Mouse (Mus musculus): ENCODE measurements around the gene Macrod2. TPM values are rescaled to one million over a fixed set of nuclear protein-coding genes. Genes with fewer than 3 reads are reported as not detected.

Macrod2 gene
- polyA plus RNA-seq, 1 experiment from 2014 or later: 89.4 TPM

- no peak overlapping the region for H3K27ac ChIP-seq (replicated peaks)
- H3K36me3 ChIP-seq: no peaks in the 10 kb centered on the region
- H3K9ac ChIP-seq (replicated peaks): no peak overlapping the region
- H3K27me3 ChIP-seq (replicated peaks): no peaks in the 10 kb centered on the region
- no peak overlapping the region for H3K4me2 ChIP-seq
- 0 out of 2 replicates have a peak, but pooled peaks have one; percentile 56 for ATAC-seq (ENCODE audit: low FRiP score)
- 24% methylated on average over 7 of the region's 7 CpGs for WGBS
- no peaks in the 10 kb centered on the region for H3K9me3 ChIP-seq (replicated peaks)
- peaks cover 5% of the 10 kb centered on the region for H3K4me1 ChIP-seq
- no peak overlapping the region for H3K4me3 ChIP-seq (replicated peaks)
These were observed 1934.7 kb downstream of the Macrod2 start for GRCm38 (mm10) chr2:142329761-142330160.

DNA sequence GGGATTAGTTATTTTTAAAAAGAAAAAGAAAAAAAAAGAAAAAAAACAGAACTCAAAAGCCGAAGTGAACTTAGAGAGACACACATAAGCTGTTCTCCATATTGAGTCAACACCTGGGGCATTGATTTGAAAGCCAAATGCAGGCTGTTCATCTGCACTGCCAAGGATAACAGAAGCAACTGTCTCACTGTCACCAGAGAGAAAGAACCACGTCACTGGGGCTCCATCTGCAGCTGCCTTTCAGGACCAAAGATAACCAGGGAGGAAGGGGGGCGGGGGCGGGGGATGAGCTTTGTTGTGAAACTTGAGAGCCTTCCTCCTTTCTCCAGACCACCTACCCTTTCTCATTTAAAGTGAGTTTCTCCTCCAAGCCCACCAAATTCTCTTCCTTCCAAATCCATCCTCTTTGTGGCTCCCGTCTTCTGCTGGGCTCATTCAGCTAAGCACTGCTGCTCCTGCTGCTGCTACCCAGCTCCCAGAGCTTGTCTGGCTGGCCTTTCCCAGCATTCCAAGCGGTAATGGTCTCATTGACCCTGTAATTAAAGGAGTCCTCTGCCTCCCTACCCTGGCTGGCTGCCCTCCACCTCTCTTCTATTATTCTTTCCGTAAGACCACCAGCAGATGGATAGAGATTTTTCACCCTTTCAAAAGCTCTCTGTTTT lies 1939.5 kb downstream of the Macrod2 start:
- Histone ChIP-seq H3K36me3 (no peaks in the 10 kb centered on the region), H3K27me3 (replicated peaks) (no peaks in the 10 kb centered on the region), H3K9me3 (replicated peaks) (no peaks in the 10 kb centered on the region), H3K4me1 (peaks cover 13% of the 10 kb centered on the region), H3K4me2 (peak overlapping the region; percentile 35), H3K9ac (replicated peaks) (no peak overlapping the region), H3K4me3 (replicated peaks) (no peak overlapping the region), H3K27ac (replicated peaks) (0 out of 2 replicates have a peak overlapping the region, but pooled peaks have one; percentile 39)
- ATAC-seq (ENCODE audit: low FRiP score): peak; percentile 76
- 10% methylated on average over 7 of the region's 7 CpGs for WGBS

DNA sequence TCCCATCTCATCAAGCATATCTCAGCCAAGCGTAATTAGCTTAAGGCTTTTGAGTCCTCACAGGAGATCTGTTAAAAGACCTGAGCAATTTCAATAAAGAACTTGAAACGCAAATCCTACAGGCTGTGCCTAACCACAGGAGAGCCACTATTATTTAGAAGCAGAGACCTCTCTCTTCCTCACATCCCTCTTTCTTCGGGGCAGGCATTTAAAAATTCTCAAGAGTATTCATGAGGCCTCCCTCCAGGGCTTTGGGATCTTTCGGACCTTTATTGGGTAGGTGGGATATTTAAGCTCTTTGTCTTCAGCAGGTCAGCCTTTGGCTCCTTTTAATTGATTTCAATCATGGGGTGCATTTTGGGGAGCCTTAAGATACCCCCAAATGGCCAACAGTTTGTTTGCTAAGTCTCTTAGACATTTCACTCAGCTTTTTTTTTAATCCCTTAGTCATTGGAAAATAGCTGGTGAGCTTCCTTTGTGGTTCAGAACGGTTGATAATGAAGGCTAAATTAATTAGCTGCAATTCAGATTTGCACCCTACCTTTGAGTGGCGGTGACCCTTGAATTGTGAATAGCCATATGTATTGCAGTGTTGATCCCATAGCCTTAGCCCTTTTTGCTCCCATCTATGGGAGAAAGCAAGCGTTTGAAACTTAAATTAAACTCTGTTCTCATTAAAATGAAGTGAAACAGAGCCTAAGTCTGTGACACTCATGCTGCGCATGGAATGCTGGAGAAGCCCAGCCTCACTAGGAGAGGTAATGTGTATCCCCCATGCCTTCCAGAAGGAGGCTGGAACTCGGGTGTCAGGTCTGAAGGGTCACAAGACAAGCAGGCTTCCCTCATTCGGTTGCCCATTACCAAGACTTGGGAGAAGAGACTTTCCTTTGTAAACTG lies 1940.2 kb downstream of the Macrod2 start:
- Histone ChIP-seq H3K27ac (replicated peaks) (0 out of 2 replicates have a peak overlapping the region, but pooled peaks have one; percentile 39), H3K4me2 (peak overlapping the region; percentile 35)

GRCm38 (mm10) chr2:142344021-142344420 lies 1948.9 kb downstream of the Macrod2 start:
- no peaks in the 10 kb centered on the region for H3K4me1 ChIP-seq
- no peaks in the 10 kb centered on the region for H3K9me3 ChIP-seq (replicated peaks)
- 42% methylated on average over 1 of the region's 2 CpGs for WGBS
- no peaks in the 10 kb centered on the region for H3K27me3 ChIP-seq (replicated peaks)
- H3K27ac ChIP-seq (replicated peaks): no peak overlapping the region
- no peak overlapping the region for H3K9ac ChIP-seq (replicated peaks)
- H3K4me3 ChIP-seq (replicated peaks): no peak overlapping the region
- ATAC-seq (ENCODE audit: low FRiP score): no peak
- H3K4me2 ChIP-seq: no peak overlapping the region
- no peaks in the 10 kb centered on the region for H3K36me3 ChIP-seq

More for the DNA sequence above, 1940.2 kb downstream of the Macrod2 start:
- H3K27me3 ChIP-seq (replicated peaks): no peaks in the 10 kb centered on the region
- peaks cover 13% of the 10 kb centered on the region for H3K4me1 ChIP-seq
- no peaks in the 10 kb centered on the region for H3K9me3 ChIP-seq (replicated peaks)
- no peak overlapping the region for H3K4me3 ChIP-seq (replicated peaks)
- 34% methylated on average over 10 of the region's 10 CpGs for WGBS
- ATAC-seq (ENCODE audit: low FRiP score): peak; percentile 57
- H3K9ac ChIP-seq (replicated peaks): no peak overlapping the region
- no peaks in the 10 kb centered on the region for H3K36me3 ChIP-seq

GRCm38 (mm10) chr2:142344758-142345157 lies 1949.6 kb downstream of the Macrod2 start:
- ATAC-seq (ENCODE audit: low FRiP score): no peak
- Histone ChIP-seq H3K4me1 (no peaks in the 10 kb centered on the region), H3K36me3 (no peaks in the 10 kb centered on the region), H3K27ac (replicated peaks) (no peak overlapping the region), H3K4me3 (replicated peaks) (no peak overlapping the region), H3K27me3 (replicated peaks) (no peaks in the 10 kb centered on the region), H3K9ac (replicated peaks) (no peak overlapping the region), H3K4me2 (no peak overlapping the region), H3K9me3 (replicated peaks) (no peaks in the 10 kb centered on the region)
- WGBS: 78% methylated on average over 2 of the region's 2 CpGs

DNA sequence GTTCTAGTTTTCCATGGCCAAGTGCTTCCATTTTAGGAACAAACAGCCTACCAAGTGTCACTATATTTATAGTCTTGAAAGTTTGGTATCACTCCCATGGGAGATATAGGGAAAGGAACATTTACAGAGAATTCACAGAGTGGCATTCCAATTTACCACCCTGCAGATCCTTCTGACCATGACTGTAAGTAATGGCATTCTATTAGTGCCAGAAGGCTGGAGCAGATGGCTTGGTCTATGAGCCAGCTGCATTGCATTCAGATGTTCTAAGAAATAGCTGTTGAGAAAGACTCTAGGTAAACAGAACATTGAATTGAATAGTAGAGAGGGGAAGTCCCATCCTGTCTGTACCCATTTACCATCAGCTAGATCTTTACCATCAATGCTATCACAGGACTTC lies 1954.7 kb downstream of the Macrod2 start:
- no peaks in the 10 kb centered on the region for H3K36me3 ChIP-seq
- no peaks in the 10 kb centered on the region for H3K9me3 ChIP-seq (replicated peaks)
- H3K4me2 ChIP-seq: no peak overlapping the region

GRCm38 (mm10) chr2:142362888-142363287 lies 1967.8 kb downstream of the Macrod2 start:
- Histone ChIP-seq H3K27ac (replicated peaks) (no peak overlapping the region), H3K9ac (replicated peaks) (no peak overlapping the region), H3K4me3 (replicated peaks) (no peak overlapping the region), H3K4me1 (peaks cover 3% of the 10 kb centered on the region; the same call in 1 of the 2 replicates), H3K27me3 (replicated peaks) (no peaks in the 10 kb centered on the region), H3K4me2 (no peak overlapping the region), H3K9me3 (replicated peaks) (no peaks in the 10 kb centered on the region), H3K36me3 (no peaks in the 10 kb centered on the region)
- peak; percentile 28; the same call in 1 of the 2 replicates for ATAC-seq (ENCODE audit: low FRiP score)
- WGBS: 6% methylated on average over 5 of the region's 5 CpGs

More for the DNA sequence above, 1954.7 kb downstream of the Macrod2 start:
- no peaks in the 10 kb centered on the region for H3K4me1 ChIP-seq
- H3K27ac ChIP-seq (replicated peaks): no peak overlapping the region
- H3K27me3 ChIP-seq (replicated peaks): no peaks in the 10 kb centered on the region
- ATAC-seq (ENCODE audit: low FRiP score): no peak
- H3K4me3 ChIP-seq (replicated peaks): no peak overlapping the region
- no peak overlapping the region for H3K9ac ChIP-seq (replicated peaks)

DNA sequence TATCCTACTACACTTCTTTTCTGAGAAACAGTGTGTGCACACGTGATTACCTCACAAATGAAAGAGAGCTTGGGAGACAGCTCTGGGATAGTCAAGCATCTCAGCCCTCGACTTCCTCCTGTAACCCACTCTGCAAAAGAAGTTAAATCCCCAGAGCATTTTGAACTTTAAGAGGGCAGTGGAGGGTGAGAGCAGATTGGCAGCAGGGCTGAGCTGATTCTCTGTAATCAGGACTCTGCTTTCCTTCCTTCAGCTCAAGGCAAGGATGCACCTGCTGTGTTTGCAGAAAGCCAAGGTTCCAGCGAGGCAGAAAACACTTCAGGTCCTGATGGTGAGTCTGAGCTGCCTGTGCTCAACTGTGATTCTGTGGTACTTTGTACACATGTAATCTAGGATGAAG lies 1978.9 kb downstream of the Macrod2 start:
- H3K4me3 ChIP-seq (replicated peaks): no peak overlapping the region
- ATAC-seq (ENCODE audit: low FRiP score): no peak
- no peaks in the 10 kb centered on the region for H3K36me3 ChIP-seq
- no peaks in the 10 kb centered on the region for H3K4me1 ChIP-seq
- H3K9me3 ChIP-seq (replicated peaks): no peaks in the 10 kb centered on the region
- WGBS: 31% methylated on average over 3 of the region's 3 CpGs
- H3K27ac ChIP-seq (replicated peaks): no peak overlapping the region
- H3K4me2 ChIP-seq: no peak overlapping the region
- H3K27me3 ChIP-seq (replicated peaks): no peaks in the 10 kb centered on the region
- H3K9ac ChIP-seq (replicated peaks): no peak overlapping the region

DNA sequence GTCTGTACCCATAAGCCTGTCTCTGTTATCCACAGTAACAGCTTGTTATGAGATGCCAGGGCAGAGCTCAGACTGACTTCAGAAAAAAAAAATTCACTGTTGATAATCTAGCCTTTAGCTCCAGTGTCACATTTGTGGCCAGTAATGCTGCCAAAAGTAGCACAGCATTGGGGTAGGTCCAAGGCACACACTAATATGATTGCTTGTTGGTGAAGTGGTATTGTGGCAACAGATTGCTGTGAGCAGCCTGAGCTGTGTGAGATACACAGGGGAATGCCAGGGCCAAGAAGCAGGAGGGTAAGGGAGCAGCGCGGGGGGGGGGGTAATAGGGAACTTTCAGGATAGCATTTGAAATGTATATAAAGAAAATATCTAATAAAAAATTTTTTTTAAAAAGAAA lies 1985.5 kb downstream of the Macrod2 start:
- H3K9ac ChIP-seq (replicated peaks): no peak overlapping the region
- no peaks in the 10 kb centered on the region for H3K27me3 ChIP-seq (replicated peaks)
- no peak overlapping the region for H3K27ac ChIP-seq (replicated peaks)
- no peak for ATAC-seq (ENCODE audit: low FRiP score)
- 81% methylated on average over 2 of the region's 2 CpGs for WGBS
- H3K4me2 ChIP-seq: no peak overlapping the region
- no peaks in the 10 kb centered on the region for H3K9me3 ChIP-seq (replicated peaks)
- no peak overlapping the region for H3K4me3 ChIP-seq (replicated peaks)
- H3K4me1 ChIP-seq: no peaks in the 10 kb centered on the region
- no peaks in the 10 kb centered on the region for H3K36me3 ChIP-seq

- 87% methylated on average over 2 of the region's 2 CpGs for WGBS
- Histone ChIP-seq H3K4me3 (replicated peaks) (no peak overlapping the region), H3K4me2 (no peak overlapping the region), H3K27ac (replicated peaks) (no peak overlapping the region), H3K27me3 (replicated peaks) (no peaks in the 10 kb centered on the region), H3K9me3 (replicated peaks) (no peaks in the 10 kb centered on the region), H3K9ac (replicated peaks) (no peak overlapping the region), H3K36me3 (no peaks in the 10 kb centered on the region), H3K4me1 (no peaks in the 10 kb centered on the region)
- ATAC-seq (ENCODE audit: low FRiP score): no peak
These were observed 1986.0 kb downstream of the Macrod2 start for GRCm38 (mm10) chr2:142381081-142381579.

- Histone ChIP-seq H3K9me3 (replicated peaks) (no peaks in the 10 kb centered on the region), H3K36me3 (no peaks in the 10 kb centered on the region), H3K27me3 (replicated peaks) (no peaks in the 10 kb centered on the region), H3K4me2 (no peak overlapping the region), H3K4me3 (replicated peaks) (no peak overlapping the region), H3K4me1 (no peaks in the 10 kb centered on the region), H3K9ac (replicated peaks) (no peak overlapping the region), H3K27ac (replicated peaks) (no peak overlapping the region)
- ATAC-seq (ENCODE audit: low FRiP score): no peak
These were observed 1998.4 kb downstream of the Macrod2 start for GRCm38 (mm10) chr2:142393546-142393945.

- no peaks in the 10 kb centered on the region for H3K36me3 ChIP-seq
- H3K4me1 ChIP-seq: 0 out of 2 replicates have a peak, but pooled peaks cover 6% of the 10 kb centered on the region
- H3K4me3 ChIP-seq (replicated peaks): no peak overlapping the region
- ATAC-seq (ENCODE audit: low FRiP score): no peak
- no peaks in the 10 kb centered on the region for H3K27me3 ChIP-seq (replicated peaks)
- no peaks in the 10 kb centered on the region for H3K9me3 ChIP-seq (replicated peaks)
- 52% methylated on average over 1 of the region's 1 CpGs for WGBS
- no peak overlapping the region for H3K9ac ChIP-seq (replicated peaks)
- no peak overlapping the region for H3K4me2 ChIP-seq
- no peak overlapping the region for H3K27ac ChIP-seq (replicated peaks)
These were observed 2004.4 kb downstream of the Macrod2 start for GRCm38 (mm10) chr2:142399490-142399889.
